Mouse (Mus musculus): ENCODE data around the gene Hunk. TPM values are rescaled to one million over a fixed set of nuclear protein-coding genes. Genes with fewer than 3 reads are reported as not detected.

The Hunk gene
- polyA plus RNA-seq, 1 experiment: 0.37 TPM

DNA sequence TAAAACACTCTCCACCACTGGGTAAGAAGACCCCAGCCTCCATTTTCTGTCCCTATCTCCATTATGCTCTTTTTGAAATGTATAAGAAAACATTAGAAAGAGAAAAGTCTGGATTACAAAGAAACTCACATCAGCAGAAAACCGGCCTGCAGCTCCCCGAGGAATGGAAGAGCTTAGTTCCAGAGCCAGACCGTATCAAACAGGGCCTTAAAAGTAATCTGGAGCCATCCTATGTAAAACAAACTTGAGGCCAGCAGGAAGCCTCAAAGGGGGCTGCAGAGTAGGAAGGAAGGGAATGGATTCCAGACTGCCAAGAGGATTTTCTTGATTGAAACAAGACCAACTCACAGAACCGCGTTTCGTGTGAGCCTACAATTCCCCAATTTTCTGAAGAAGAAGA lies 22.9 kb upstream of the Hunk start:
- Histone ChIP-seq H3K4me3 (no peak overlapping the region), H3K4me2 (ENCODE audit: low read depth) (no peak overlapping the region), H3K27me3 (ENCODE audit: control insufficient read depth, insufficient read depth, insufficient read length) (peaks cover 34% of the 10 kb centered on the region), H3ac (ENCODE audit: control insufficient read depth, insufficient read length) (no peak overlapping the region), H3K36me3 (ENCODE audit: control insufficient read depth, insufficient read depth) (no peaks in the 10 kb centered on the region), H3K79me2 (ENCODE audit: control insufficient read depth, insufficient read depth) (no peaks in the 10 kb centered on the region)
- no peak for TF ChIP-seq TCF12 (IDR thresholded peaks at IDR 0.05; ENCODE audit: insufficient read depth, poor library complexity, severe bottlenecking)
- TF ChIP-seq REST (IDR thresholded peaks at IDR 0.05; ENCODE audit: insufficient read depth, insufficient read length): no peak
- no peak for TF ChIP-seq MAX (IDR thresholded peaks at IDR 0.05; ENCODE audit: low read depth)
- TF ChIP-seq CEBPB (IDR thresholded peaks at IDR 0.05; ENCODE audit: insufficient read depth, poor library complexity, severe bottlenecking): no peak
- TF ChIP-seq POLR2A (IDR thresholded peaks at IDR 0.05; ENCODE audit: insufficient read length, low read depth): no peak
- TF ChIP-seq USF1 (IDR thresholded peaks at IDR 0.05; ENCODE audit: low read depth): no peak
- no peak for TF ChIP-seq MYOG (IDR thresholded peaks at IDR 0.05; ENCODE audit: control insufficient read depth in 1 of 3, insufficient read depth in 1 of 3, insufficient read length in 2 of 3, low read depth in 2 of 3)
- TF ChIP-seq SRF (IDR thresholded peaks at IDR 0.05; ENCODE audit: control insufficient read depth, insufficient read length, low read depth): no peak
- no peak for TF ChIP-seq POLR2AphosphoS2 (IDR thresholded peaks at IDR 0.05; ENCODE audit: insufficient read length, low read depth)
- TF ChIP-seq E2F4 (IDR thresholded peaks at IDR 0.05; ENCODE audit: insufficient read depth): no peak
- no peak for TF ChIP-seq TCF3 (IDR thresholded peaks at IDR 0.05; ENCODE audit: insufficient read length, low read depth)
- TF ChIP-seq MYOD1 (IDR thresholded peaks at IDR 0.05; ENCODE audit: control insufficient read depth in 1 of 3, insufficient read length in 2 of 3, low read depth in 2 of 3): no peak

DNA sequence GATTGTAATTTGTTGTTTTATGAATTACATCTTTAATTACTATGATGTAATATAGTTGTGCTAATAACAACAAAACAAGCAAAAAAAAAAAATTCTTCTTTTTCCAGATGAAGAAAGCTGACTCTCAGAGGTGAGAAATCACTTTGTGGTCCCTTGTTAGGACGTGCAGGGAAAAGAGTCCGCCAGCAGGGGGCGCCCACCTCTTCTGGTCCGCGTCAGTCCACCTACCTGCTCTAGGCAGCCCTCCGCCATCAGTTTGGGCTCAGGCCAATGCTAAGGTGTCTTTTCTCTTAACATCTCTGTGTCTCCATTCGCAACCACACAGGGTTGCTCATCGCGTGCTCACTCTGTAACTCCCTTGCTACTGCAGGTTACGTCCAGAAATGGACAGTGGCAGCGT lies 5.9 kb upstream of the Hunk start:
- Histone ChIP-seq H3K4me2 (ENCODE audit: low read depth) (no peak overlapping the region), H3K79me2 (ENCODE audit: control insufficient read depth, insufficient read depth) (no peaks in the 10 kb centered on the region), H3ac (ENCODE audit: control insufficient read depth, insufficient read length) (no peak overlapping the region), H3K36me3 (ENCODE audit: control insufficient read depth, insufficient read depth) (no peaks in the 10 kb centered on the region), H3K27me3 (ENCODE audit: control insufficient read depth, insufficient read depth, insufficient read length) (no peaks in the 10 kb centered on the region), H3K4me3 (no peak overlapping the region)
- TF ChIP-seq E2F4 (IDR thresholded peaks at IDR 0.05; ENCODE audit: insufficient read depth) (no peak), MAX (IDR thresholded peaks at IDR 0.05; ENCODE audit: low read depth) (no peak)

DNA sequence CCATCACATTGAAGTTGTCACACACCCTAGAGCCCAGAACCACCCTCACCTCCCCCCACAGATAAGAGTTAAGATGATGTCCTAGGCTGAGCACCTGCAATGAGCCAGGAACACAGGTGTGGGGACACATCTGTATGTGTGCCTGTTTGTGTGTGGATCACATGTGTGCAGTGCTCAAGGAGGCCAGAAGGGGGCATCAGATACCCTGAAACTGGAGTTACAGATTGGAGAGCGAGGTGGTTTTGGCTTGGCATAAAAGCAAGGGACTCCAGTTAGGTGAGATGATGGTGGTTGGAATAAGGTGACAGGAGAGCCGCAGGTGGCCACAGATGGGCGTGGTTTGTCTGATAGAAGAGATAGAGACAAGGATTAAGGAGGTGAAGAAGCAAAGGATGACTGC lies 4.2 kb upstream of the Hunk start:
- Histone ChIP-seq H3ac (ENCODE audit: control insufficient read depth, insufficient read length) (no peak overlapping the region), H3K27me3 (ENCODE audit: control insufficient read depth, insufficient read depth, insufficient read length) (peaks cover 15% of the 10 kb centered on the region), H3K79me2 (ENCODE audit: control insufficient read depth, insufficient read depth) (no peaks in the 10 kb centered on the region), H3K4me2 (ENCODE audit: low read depth) (no peak overlapping the region), H3K36me3 (ENCODE audit: control insufficient read depth, insufficient read depth) (no peaks in the 10 kb centered on the region), H3K4me3 (no peak overlapping the region)
- TF ChIP-seq MYOG (IDR thresholded peaks at IDR 0.05; ENCODE audit: control insufficient read depth in 1 of 3, insufficient read depth in 1 of 3, insufficient read length in 2 of 3, low read depth in 2 of 3): no peak
- no peak for TF ChIP-seq POLR2A (IDR thresholded peaks at IDR 0.05; ENCODE audit: insufficient read length, low read depth)
- TF ChIP-seq E2F4 (IDR thresholded peaks at IDR 0.05; ENCODE audit: insufficient read depth): no peak
- TF ChIP-seq TCF12 (IDR thresholded peaks at IDR 0.05; ENCODE audit: insufficient read depth, poor library complexity, severe bottlenecking): no peak
- no peak for TF ChIP-seq MAX (IDR thresholded peaks at IDR 0.05; ENCODE audit: low read depth)
- TF ChIP-seq MYOD1 (IDR thresholded peaks at IDR 0.05; ENCODE audit: control insufficient read depth in 1 of 3, insufficient read length in 2 of 3, low read depth in 2 of 3): no peak
- TF ChIP-seq SRF (IDR thresholded peaks at IDR 0.05; ENCODE audit: control insufficient read depth, insufficient read length, low read depth): no peak
- no peak for TF ChIP-seq TCF3 (IDR thresholded peaks at IDR 0.05; ENCODE audit: insufficient read length, low read depth)
- no peak for TF ChIP-seq REST (IDR thresholded peaks at IDR 0.05; ENCODE audit: insufficient read depth, insufficient read length)
- no peak for TF ChIP-seq POLR2AphosphoS2 (IDR thresholded peaks at IDR 0.05; ENCODE audit: insufficient read length, low read depth)
- no peak for TF ChIP-seq CEBPB (IDR thresholded peaks at IDR 0.05; ENCODE audit: insufficient read depth, poor library complexity, severe bottlenecking)
- TF ChIP-seq USF1 (IDR thresholded peaks at IDR 0.05; ENCODE audit: low read depth): no peak

DNA sequence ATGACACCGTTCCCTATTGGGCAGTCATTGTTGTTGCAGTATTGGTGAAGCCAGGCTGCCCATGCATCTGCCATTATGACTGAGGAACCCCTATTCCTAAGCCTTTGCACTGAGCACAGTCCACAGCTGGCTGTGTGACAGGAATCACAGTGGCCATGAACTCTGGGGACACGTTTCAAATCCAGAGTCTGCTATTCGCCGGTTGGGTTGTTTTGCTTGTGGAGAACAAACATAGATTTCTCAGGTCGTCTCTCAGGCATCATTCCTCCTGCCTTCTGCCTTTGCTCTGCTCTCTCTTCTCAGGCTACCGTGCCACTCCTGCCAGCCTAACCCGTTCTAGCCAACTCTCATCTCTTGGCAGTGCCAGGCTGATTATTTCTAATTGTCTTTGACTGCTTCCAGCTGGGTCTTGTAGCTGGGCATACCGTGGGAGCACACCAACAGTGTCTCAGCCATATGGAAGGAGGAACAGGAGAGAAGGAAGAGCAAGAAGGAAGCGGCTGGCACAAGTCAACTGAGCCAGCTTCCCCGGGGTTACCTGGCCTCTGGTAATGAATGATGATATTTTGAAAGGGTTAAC lies 3.0 kb upstream of the Hunk start:
- Histone ChIP-seq H3K4me3 (no peak overlapping the region), H3ac (ENCODE audit: control insufficient read depth, insufficient read length) (no peak overlapping the region), H3K79me2 (ENCODE audit: control insufficient read depth, insufficient read depth) (no peaks in the 10 kb centered on the region), H3K27me3 (ENCODE audit: control insufficient read depth, insufficient read depth, insufficient read length) (peaks cover 16% of the 10 kb centered on the region), H3K36me3 (ENCODE audit: control insufficient read depth, insufficient read depth) (no peaks in the 10 kb centered on the region), H3K4me2 (ENCODE audit: low read depth) (no peak overlapping the region)
- TF ChIP-seq E2F4 (IDR thresholded peaks at IDR 0.05; ENCODE audit: insufficient read depth): no peak

DNA sequence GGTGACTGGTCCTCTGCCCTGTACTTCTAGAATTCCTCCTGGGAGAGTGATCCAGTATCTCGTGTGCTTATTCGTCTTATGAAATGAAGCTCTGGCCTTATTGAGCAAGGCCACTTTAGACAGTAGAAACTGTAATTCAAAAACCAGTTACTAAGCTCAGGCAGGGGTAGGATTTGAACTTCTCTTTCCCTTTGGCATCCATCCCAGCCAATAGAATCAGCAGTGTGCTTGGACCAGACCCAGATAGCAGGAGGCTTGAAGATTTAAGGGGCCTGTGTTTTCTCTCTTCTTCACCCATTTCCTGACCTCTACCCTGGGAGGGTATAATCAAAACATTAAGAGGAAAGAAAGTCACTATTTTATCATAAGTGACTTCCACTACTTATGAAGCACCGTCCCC lies 1.8 kb upstream of the Hunk start:
- no peak for TF ChIP-seq USF1 (IDR thresholded peaks at IDR 0.05; ENCODE audit: low read depth)
- TF ChIP-seq TCF12 (IDR thresholded peaks at IDR 0.05; ENCODE audit: insufficient read depth, poor library complexity, severe bottlenecking): no peak
- TF ChIP-seq CEBPB (IDR thresholded peaks at IDR 0.05; ENCODE audit: insufficient read depth, poor library complexity, severe bottlenecking): no peak
- TF ChIP-seq REST (IDR thresholded peaks at IDR 0.05; ENCODE audit: insufficient read depth, insufficient read length): no peak
- TF ChIP-seq POLR2AphosphoS2 (IDR thresholded peaks at IDR 0.05; ENCODE audit: insufficient read length, low read depth): no peak
- Histone ChIP-seq H3K36me3 (ENCODE audit: control insufficient read depth, insufficient read depth) (no peaks in the 10 kb centered on the region), H3K27me3 (ENCODE audit: control insufficient read depth, insufficient read depth, insufficient read length) (peaks cover 16% of the 10 kb centered on the region), H3K4me2 (ENCODE audit: low read depth) (no peak overlapping the region), H3ac (ENCODE audit: control insufficient read depth, insufficient read length) (no peak overlapping the region), H3K4me3 (no peak overlapping the region), H3K79me2 (ENCODE audit: control insufficient read depth, insufficient read depth) (no peaks in the 10 kb centered on the region)
